In genomic region chr4:135355886-135356550, GRCm38 (mm10) we compare ENCODE assay signal across 21 mouse cellular contexts. TPM values are rescaled to one million over a fixed set of nuclear protein-coding genes. Genes with fewer than 3 reads are reported as not detected.
A peak's percentile ranks its signal among the peaks of the same experiment; 100 is the strongest.
DNase-seq lines count a peak whose midpoint lies in the region; ATAC-seq and TF ChIP-seq lines count a peak whose summit lies in the region.
"Had no signal": no experiment of that assay in that cellular context is flagged by ENCODE, and none has a peak within 500 bp of the region (broad histone marks: within the 10 kb centered on the region; RNA-seq: fewer than 3 reads in every experiment).

No protein-coding gene starts in this region.

- no peak for ATAC-seq in intestine, embryonic 15.5 days
- ATAC-seq in intestine, postnatal 0 days = no peak
- ATAC-seq in lung, embryonic 15.5 days (ENCODE audit: borderline replicate concordance, extremely low read depth, low FRiP score, low TSS enrichment) = no peak
- no peak for ATAC-seq in embryonic facial prominence, embryonic 13.5 days (ENCODE audit: insufficient number of reproducible peaks, insufficient read depth, low FRiP score, low TSS enrichment, low read depth)
- ATAC-seq: forebrain, postnatal 0 days; inflammation-experienced regulatory T-cells, adult 6 months; midbrain, embryonic 16.5 days had no signal

- H3K9ac ChIP-seq in intestine, embryonic 15.5 days = no peak overlapping the region
- no peak overlapping the region for H3K9ac ChIP-seq in intestine, postnatal 0 days (ENCODE audit: low read depth, low read length)
- H3K9ac ChIP-seq in lung, embryonic 15.5 days = no peak overlapping the region
- H3K9ac ChIP-seq in embryonic facial prominence, embryonic 13.5 days = no peak overlapping the region
- H3K9ac ChIP-seq: forebrain, postnatal 0 days; hindbrain, embryonic 12.5 days; limb, embryonic 13.5 days; liver, embryonic 14.5 days had no signal

- H3K9me3 ChIP-seq in intestine, embryonic 15.5 days = no peaks in the 10 kb centered on the region
- H3K9me3 ChIP-seq in intestine, postnatal 0 days (ENCODE audit: control insufficient read depth) = no peaks in the 10 kb centered on the region
- no peaks in the 10 kb centered on the region for H3K9me3 ChIP-seq in lung, embryonic 15.5 days
- H3K9me3 ChIP-seq in embryonic facial prominence, embryonic 13.5 days = no peaks in the 10 kb centered on the region
- H3K9me3 ChIP-seq in limb, embryonic 10.5 days (replicated peaks) = no peaks in the 10 kb centered on the region
- H3K9me3 ChIP-seq: hindbrain, embryonic 12.5 days; limb, embryonic 13.5 days had no signal

- H3K27ac ChIP-seq in intestine, embryonic 15.5 days = 0 out of 2 replicates have a peak overlapping the region, but pooled peaks have one; percentile 17
- no peak overlapping the region for H3K27ac ChIP-seq in intestine, postnatal 0 days (ENCODE audit: low read depth, low read length)
- peak overlapping the region; percentile 76 for H3K27ac ChIP-seq in lung, embryonic 15.5 days
- H3K27ac ChIP-seq in embryonic facial prominence, embryonic 13.5 days = peak overlapping the region; percentile 7; the same call in 1 of the 2 replicates
- no peak overlapping the region for H3K27ac ChIP-seq in limb, embryonic 10.5 days
- H3K27ac ChIP-seq: heart, adult 2 months; hindbrain, embryonic 12.5 days; limb, embryonic 13.5 days; liver, embryonic 14.5 days had no signal

- H3K4me1 ChIP-seq in intestine, embryonic 15.5 days (replicated peaks) = peaks cover 20% of the 10 kb centered on the region
- peaks cover 8% of the 10 kb centered on the region; the same call in 1 of the 2 replicates for H3K4me1 ChIP-seq in intestine, postnatal 0 days (replicated peaks; ENCODE audit: control insufficient read depth, insufficient read depth, low read length)
- peaks cover 20% of the 10 kb centered on the region for H3K4me1 ChIP-seq in lung, embryonic 15.5 days
- H3K4me1 ChIP-seq in embryonic facial prominence, embryonic 13.5 days = peaks cover 20% of the 10 kb centered on the region
- H3K4me1 ChIP-seq in limb, embryonic 10.5 days = peaks cover 21% of the 10 kb centered on the region

- peak overlapping the region; percentile 19; the same call in 1 of the 2 replicates for H3K4me2 ChIP-seq in intestine, embryonic 15.5 days (replicated peaks)
- H3K4me2 ChIP-seq in intestine, postnatal 0 days (replicated peaks; ENCODE audit: low read depth) = no peak overlapping the region
- no peak overlapping the region for H3K4me2 ChIP-seq in lung, embryonic 15.5 days
- no peak overlapping the region for H3K4me2 ChIP-seq in embryonic facial prominence, embryonic 13.5 days
- H3K4me2 ChIP-seq: hindbrain, embryonic 12.5 days; limb, embryonic 13.5 days had no signal

- no peak overlapping the region for H3K4me3 ChIP-seq in intestine, embryonic 15.5 days (replicated peaks)
- no peak overlapping the region for H3K4me3 ChIP-seq in intestine, postnatal 0 days (ENCODE audit: low read depth, low read length)
- no peak overlapping the region for H3K4me3 ChIP-seq in lung, embryonic 15.5 days
- H3K4me3 ChIP-seq in embryonic facial prominence, embryonic 13.5 days = no peak overlapping the region
- H3K4me3 ChIP-seq in limb, embryonic 10.5 days = no peak overlapping the region
- H3K4me3 ChIP-seq: heart, adult 2 months; hindbrain, embryonic 12.5 days; limb, embryonic 13.5 days had no signal

- intact Hi-C loops in left cerebral cortex, postnatal 10 days (cut with DNase I) = no loop called here

- H3K27me3 ChIP-seq in intestine, embryonic 15.5 days (replicated peaks) = no peaks in the 10 kb centered on the region
- H3K27me3 ChIP-seq in intestine, postnatal 0 days (replicated peaks; ENCODE audit: control insufficient read depth, insufficient read depth, low read length) = no peaks in the 10 kb centered on the region
- no peaks in the 10 kb centered on the region for H3K27me3 ChIP-seq in lung, embryonic 15.5 days
- no peaks in the 10 kb centered on the region for H3K27me3 ChIP-seq in embryonic facial prominence, embryonic 13.5 days
- H3K27me3 ChIP-seq in limb, embryonic 10.5 days (ENCODE audit: low read depth, poor library complexity, severe bottlenecking) = no peaks in the 10 kb centered on the region
- H3K27me3 ChIP-seq: limb, embryonic 13.5 days had no signal

- TF ChIP-seq CTCF in intestine, postnatal 0 days (IDR thresholded peaks at IDR 0.05; ENCODE audit: low read depth) = no peak

- WGBS in intestine, embryonic 15.5 days = 61% methylated on average over 9 of the region's 9 CpGs
- 40% methylated on average over 9 of the region's 9 CpGs for WGBS in intestine, postnatal 0 days
- 49% methylated on average over 9 of the region's 9 CpGs for WGBS in lung, embryonic 15.5 days
- 58% methylated on average over 9 of the region's 9 CpGs for WGBS in embryonic facial prominence, embryonic 13.5 days
- 79% methylated on average over 9 of the region's 9 CpGs for WGBS in limb, embryonic 10.5 days

- DNase-seq in lung, postnatal 14 days = no peak
- DNase-seq in lung, postnatal 25 days (ENCODE audit: low spot score) = peak; percentile 24
- DNase-seq in limb, embryonic 10.5 days (ENCODE audit: low spot score) = no peak
- DNase-seq in left cerebral cortex, postnatal 10 days (ENCODE audit: extremely low spot score in 1 of 2, low spot score in 2 of 2) = no peak
- DNase-seq: adrenal gland, postnatal 10 days; B cell, adult 2 months; cerebellum, adult 11 months; forebrain, postnatal 0 days; heart, adult 2 months; right cerebral cortex, adult 18-20 months; thymus, adult 2 months had no signal

- no peaks in the 10 kb centered on the region for H3K36me3 ChIP-seq in intestine, embryonic 15.5 days
- H3K36me3 ChIP-seq in intestine, postnatal 0 days (ENCODE audit: control insufficient read depth, insufficient read depth) = no peaks in the 10 kb centered on the region
- peaks cover 2% of the 10 kb centered on the region; the same call in 1 of the 2 replicates for H3K36me3 ChIP-seq in lung, embryonic 15.5 days
- H3K36me3 ChIP-seq in embryonic facial prominence, embryonic 13.5 days = 0 out of 2 replicates have a peak, but pooled peaks cover 3% of the 10 kb centered on the region
- H3K36me3 ChIP-seq in limb, embryonic 10.5 days = peaks cover 6% of the 10 kb centered on the region
- H3K36me3 ChIP-seq: limb, embryonic 13.5 days had no signal

RNA-seq across cellular contexts. Expression of gene Srrm1, which starts 2.9 kb away (rescaled TPM):
- polyA plus RNA-seq in intestine, embryonic 15.5 days (2015; fragmentation: Nextera tagmentation; extraction: Ambion mirVana) = 189 and 248 TPM in 2 replicates
- 113 and 126 TPM in 2 replicates for polyA plus RNA-seq in intestine, postnatal 0 days (2015; fragmentation: Nextera tagmentation; extraction: Ambion mirVana)
- 199 and 209 TPM in 2 replicates for polyA plus RNA-seq in lung, embryonic 15.5 days (2015; fragmentation: Nextera tagmentation; extraction: Ambion mirVana)
- polyA plus RNA-seq in embryonic facial prominence, embryonic 13.5 days (2015; fragmentation: Nextera tagmentation; extraction: Ambion mirVana) = 300 and 316 TPM in 2 replicates
- 233 TPM in 2 replicates for polyA plus RNA-seq in limb, embryonic 10.5 days (2016; fragmentation: Nextera tagmentation; extraction: Ambion mirVana)
- 100 to 1,000 TPM; 133 to 134 TPM for total RNA-seq in left cerebral cortex, postnatal 10 days (2021)

RNA-seq across cellular contexts. Expression of gene Ncmap, which starts 42.0 kb away (rescaled TPM):
- 7.4 and 7.7 TPM in 2 replicates for polyA plus RNA-seq in intestine, embryonic 15.5 days (2015; fragmentation: Nextera tagmentation; extraction: Ambion mirVana)
- polyA plus RNA-seq in intestine, postnatal 0 days (2015; fragmentation: Nextera tagmentation; extraction: Ambion mirVana) = 2.5 and 2.6 TPM in 2 replicates
- polyA plus RNA-seq in lung, embryonic 15.5 days (2015; fragmentation: Nextera tagmentation; extraction: Ambion mirVana) = 5.6 and 7.0 TPM in 2 replicates
- 6.0 and 7.0 TPM in 2 replicates for polyA plus RNA-seq in embryonic facial prominence, embryonic 13.5 days (2015; fragmentation: Nextera tagmentation; extraction: Ambion mirVana)
- polyA plus RNA-seq in limb, embryonic 10.5 days (2016; fragmentation: Nextera tagmentation; extraction: Ambion mirVana) = 0.35 TPM in 1 of 2 replicates, not detected in the other
- total RNA-seq in left cerebral cortex, postnatal 10 days (2021) = under 1 TPM; 0.36 to 0.54 TPM
- total RNA-seq: megakaryocyte, adult 5-6 weeks had no signal

Comparison
In these comparisons a context has a peak if more than half of its experiments do, and no peak if none do; other contexts are left out.
1. H3K27ac ChIP-seq: peak in intestine, embryonic 15.5 days (single experiment), lung, embryonic 15.5 days (single experiment) and embryonic facial prominence, embryonic 13.5 days (single experiment); none in intestine, postnatal 0 days (single experiment) and limb, embryonic 10.5 days (single experiment).